Mouse (Mus musculus): ENCODE measurements around the gene Rpgrip1.

GRCm38 (mm10) chr14:52197156-52197878 is 86.8 kb downstream of the Rpgrip1 start, which contains the start of gene Supt16:
- TF ChIP-seq CTCF (IDR thresholded peaks at IDR 0.05; ENCODE audit: extremely low read depth, insufficient read length, insufficient replicate concordance, low read depth, low read length) (no peak), POLR2A (IDR thresholded peaks at IDR 0.05; ENCODE audit: low read depth, low read length) (peak; percentile 29; the same call in 1 of the 2 replicates)
